Mouse (Mus musculus) cerebellum, adult 8-10 months (tissue): ENCODE measurements around the gene Idh3a.

Experiments used
- DNase-seq: peaks from one replicate; pipeline ENCODE4 v3.0.0; 2022

The Idh3a gene

DNA sequence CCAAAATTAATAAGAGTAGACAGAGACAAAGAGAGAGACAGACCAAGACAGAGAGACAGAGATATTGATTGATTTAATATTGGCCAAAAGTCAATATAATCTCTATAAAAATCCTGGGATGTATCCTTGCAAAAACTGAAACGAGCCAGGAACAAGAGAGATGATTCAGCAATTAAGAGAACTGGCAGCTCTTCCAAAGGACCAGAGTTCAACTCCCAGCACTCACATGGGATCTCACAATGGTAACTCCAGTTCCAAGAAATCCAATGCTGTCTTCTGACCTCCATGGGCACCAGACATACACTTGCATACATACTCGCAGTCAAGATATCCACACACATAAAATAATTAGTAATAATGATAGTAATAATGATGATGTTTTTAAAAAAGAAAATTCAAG is 66.6 kb downstream of the Idh3a start:
- DNase-seq: no peak
